Mouse (Mus musculus) midbrain, embryonic 15.5 days (tissue): ENCODE measurements around the gene Itpripl1. TPM values are rescaled to one million over a fixed set of nuclear protein-coding genes. Genes with fewer than 3 reads are reported as not detected.
"Not testable (repeated sequence)": the region's sequence is repeated elsewhere in the genome, so short reads cannot be mapped to it uniquely, and the experiment has no call there.

ENCODE experiments used
- ATAC-seq: fragments of 200-750 bp; cut with Nextera tagmentation; replicated peaks from 2 replicates; pipeline ENCODE4 v1.8.0; 2017; ENCODE audit warnings: moderate TSS enrichment
- H3K27ac ChIP-seq: fragments of 300-500 bp; sonication (generic); 2 replicates; pipeline ENCODE4 v1.5.1; 2015; ENCODE audit warnings: mild to moderate bottlenecking, inconsistent platforms
- H3K27me3 ChIP-seq: fragments of 300-500 bp; sonication (generic); replicated peaks from 2 replicates; pipeline ENCODE4 v1.6.1; 2015; ENCODE audit warnings: inconsistent platforms
- H3K36me3 ChIP-seq: fragments of 300-500 bp; sonication (generic); replicated peaks from 2 replicates; pipeline ENCODE4 v1.6.1; 2015; ENCODE audit warnings: inconsistent platforms
- H3K4me1 ChIP-seq: fragments of 300-500 bp; sonication (generic); 2 replicates; pipeline ENCODE4 v1.6.1; 2015; ENCODE audit warnings: inconsistent platforms
- H3K4me2 ChIP-seq: fragments of 300-500 bp; sonication (generic); 2 replicates; pipeline ENCODE4 v1.6.1; 2015; ENCODE audit warnings: inconsistent platforms, mild to moderate bottlenecking, moderate library complexity
- H3K4me3 ChIP-seq: fragments of 300-500 bp; sonication (generic); 2 replicates; pipeline ENCODE4 v1.5.1; 2015; ENCODE audit warnings: mild to moderate bottlenecking, inconsistent platforms
- H3K9ac ChIP-seq: fragments of 300-500 bp; sonication (generic); 2 replicates; pipeline ENCODE4 v1.6.1; 2015; ENCODE audit warnings: mild to moderate bottlenecking, inconsistent platforms
- H3K9me3 ChIP-seq: fragments of 300-500 bp; sonication (generic); 2 replicates; pipeline ENCODE4 v1.6.1; 2016; ENCODE audit warnings: inconsistent platforms
- WGBS: fragments of 180-500 bp; shearing (Covaris S2); methylation state at CpG from one replicate; pipeline ENCODE4 v1.1.7; 2015; ENCODE audit warnings: mixed read lengths; 5-methylcytosine and 5-hydroxymethylcytosine counted together
- polyA plus RNA-seq: library from polyadenylated mRNA; unstranded; fragments of >200 nt; fragmentation: Nextera tagmentation; extraction: Ambion mirVana; gene quantifications from 2 replicates; pipeline ENCODE4 v1.2.1, GENCODE M21; 2015

Itpripl1 gene
- polyA plus RNA-seq, 1 experiment from 2014 or later, result 7.7 TPM

- Histone ChIP-seq H3K9ac (no peak overlapping the region), H3K4me3 (no peak overlapping the region), H3K4me1 (peaks cover 19% of the 10 kb centered on the region), H3K9me3 (no peaks in the 10 kb centered on the region), H3K36me3 (no peaks in the 10 kb centered on the region), H3K4me2 (no peak overlapping the region), H3K27ac (no peak overlapping the region), H3K27me3 (no peaks in the 10 kb centered on the region)
- no peak for ATAC-seq
- WGBS, result 87% methylated on average over 10 of the region's 10 CpGs
Measured at GRCm38 (mm10) chr2:127137838-127138420, 5.3 kb downstream of the Itpripl1 start.

DNA sequence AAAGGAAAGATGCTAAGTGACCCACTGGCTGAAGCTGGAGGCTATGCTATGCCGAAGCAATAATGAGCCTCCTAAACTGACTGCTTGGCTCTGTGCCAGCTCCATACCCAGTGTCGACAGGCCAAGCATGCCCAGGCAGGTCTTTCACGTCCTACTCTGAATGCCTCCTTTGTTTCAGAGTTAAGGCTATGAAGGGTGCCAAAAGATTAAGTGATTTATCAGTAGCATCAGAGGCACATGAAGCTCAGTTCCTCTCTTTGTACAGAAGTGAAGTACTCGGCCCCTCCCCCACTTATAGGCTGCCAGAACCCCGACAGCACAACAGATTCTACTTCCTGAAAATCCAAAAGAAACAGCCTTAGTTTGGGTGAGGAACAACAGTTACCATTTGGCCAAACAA is 6.3 kb downstream of the Itpripl1 start:
- Histone ChIP-seq H3K9me3 (no peaks in the 10 kb centered on the region), H3K27me3 (no peaks in the 10 kb centered on the region), H3K4me3 (no peak overlapping the region), H3K4me1 (peaks cover 19% of the 10 kb centered on the region), H3K4me2 (no peak overlapping the region), H3K9ac (no peak overlapping the region), H3K36me3 (no peaks in the 10 kb centered on the region), H3K27ac (no peak overlapping the region)
- WGBS, result 10% methylated on average over 5 of the region's 5 CpGs
- no peak; the same call in 1 of the 2 replicates for ATAC-seq

- 50% methylated on average over 3 of the region's 3 CpGs for WGBS
- H3K4me3 ChIP-seq, result not testable (repeated sequence)
Measured at GRCm38 (mm10) chr2:127135255-127135654, 8.0 kb downstream of the Itpripl1 start.

GRCm38 (mm10) chr2:127133621-127134461 is 9.4 kb downstream of the Itpripl1 start, which contains the start of gene Ncaph:
Gene Ncaph (minus strand): TSS chr2:127133954.
- Histone ChIP-seq H3K27ac (peak within 1 kb of the TSS; percentile 79), H3K4me1 (peaks cover 19% of the 10 kb centered on the region), H3K4me2 (peak within 1 kb of the TSS; percentile 77), H3K27me3 (no peaks in the 10 kb centered on the region), H3K9ac (peak within 1 kb of the TSS; percentile 61), H3K4me3 (peak within 1 kb of the TSS; percentile 64), H3K36me3 (no peaks in the 10 kb centered on the region), H3K9me3 (no peaks in the 10 kb centered on the region)
- peak; percentile 94 for ATAC-seq
- 1% methylated on average over 57 of the region's 57 CpGs for WGBS

More at GRCm38 (mm10) chr2:127135255-127135654, 8.0 kb downstream of the Itpripl1 start:
- not testable (repeated sequence) for H3K4me2 ChIP-seq, ATAC-seq, H3K27ac ChIP-seq, H3K27me3 ChIP-seq, H3K9ac ChIP-seq, H3K9me3 ChIP-seq, H3K36me3 ChIP-seq
- peaks cover 19% of the 10 kb centered on the region for H3K4me1 ChIP-seq

DNA sequence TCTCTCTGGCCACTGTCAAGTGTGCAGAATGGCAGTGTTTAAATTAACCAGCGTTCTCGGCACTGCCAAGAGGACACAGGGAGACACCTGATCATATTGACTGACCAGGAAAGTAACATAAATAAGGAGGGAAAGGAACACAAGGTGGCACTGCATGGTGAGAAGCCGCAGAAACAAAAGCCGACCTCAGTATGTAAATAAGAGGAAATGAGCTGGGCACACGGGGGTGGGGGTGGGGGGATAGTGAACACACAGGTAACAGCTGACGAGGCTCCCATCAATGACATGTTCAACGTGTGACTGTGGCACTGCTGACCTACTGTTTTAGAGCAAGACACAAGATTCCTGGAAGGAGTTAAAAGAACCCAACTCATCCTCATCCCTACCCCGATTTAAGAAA is 11.9 kb downstream of the Itpripl1 start:
- WGBS, result 76% methylated on average over 8 of the region's 8 CpGs
- no peak for ATAC-seq

DNA sequence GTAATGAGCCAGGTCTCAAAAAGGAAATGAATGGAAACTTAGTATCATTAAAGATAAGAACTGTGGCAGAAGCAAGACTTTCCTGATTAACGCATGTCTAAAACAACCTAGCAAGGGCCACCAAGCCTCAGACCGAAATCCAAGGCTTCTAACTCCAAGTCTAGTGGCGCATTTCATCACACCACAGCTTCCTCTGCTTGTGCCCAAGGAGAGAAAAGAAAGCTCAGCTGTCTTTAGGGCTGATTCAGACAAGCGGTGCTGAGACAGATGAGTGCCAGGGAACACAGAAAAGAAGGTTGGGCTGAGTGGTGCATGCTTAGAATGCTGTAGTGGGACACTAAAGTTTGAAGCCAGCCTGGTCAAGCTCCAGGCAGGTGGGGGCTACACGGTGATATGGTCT is 14.3 kb downstream of the Itpripl1 start:
- Histone ChIP-seq H3K4me1 (peaks cover 11% of the 10 kb centered on the region), H3K9me3 (no peaks in the 10 kb centered on the region), H3K4me3 (no peak overlapping the region), H3K4me2 (no peak overlapping the region), H3K27me3 (no peaks in the 10 kb centered on the region), H3K27ac (no peak overlapping the region), H3K9ac (no peak overlapping the region), H3K36me3 (no peaks in the 10 kb centered on the region)
- 92% methylated on average over 5 of the region's 5 CpGs for WGBS
- ATAC-seq, result no peak

More for the DNA sequence above, 11.9 kb downstream of the Itpripl1 start:
- no peaks in the 10 kb centered on the region for H3K27me3 ChIP-seq
- no peaks in the 10 kb centered on the region for H3K9me3 ChIP-seq
- H3K36me3 ChIP-seq, result no peaks in the 10 kb centered on the region
- H3K27ac ChIP-seq, result no peak overlapping the region
- no peak overlapping the region for H3K4me3 ChIP-seq
- no peak overlapping the region for H3K9ac ChIP-seq
- H3K4me1 ChIP-seq, result peaks cover 19% of the 10 kb centered on the region
- H3K4me2 ChIP-seq, result no peak overlapping the region

GRCm38 (mm10) chr2:127121591-127122235 is 21.5 kb downstream of the Itpripl1 start:
- H3K27ac ChIP-seq, result no peak overlapping the region
- whole genome bisulfite sequencing, result 92% methylated on average over 8 of the region's 8 CpGs
- H3K9me3 ChIP-seq, result no peaks in the 10 kb centered on the region
- H3K4me3 ChIP-seq, result no peak overlapping the region
- ATAC-seq, result no peak
- H3K4me1 ChIP-seq, result no peaks in the 10 kb centered on the region
- H3K9ac ChIP-seq, result no peak overlapping the region
- no peaks in the 10 kb centered on the region for H3K36me3 ChIP-seq
- H3K4me2 ChIP-seq, result no peak overlapping the region
- no peaks in the 10 kb centered on the region for H3K27me3 ChIP-seq

DNA sequence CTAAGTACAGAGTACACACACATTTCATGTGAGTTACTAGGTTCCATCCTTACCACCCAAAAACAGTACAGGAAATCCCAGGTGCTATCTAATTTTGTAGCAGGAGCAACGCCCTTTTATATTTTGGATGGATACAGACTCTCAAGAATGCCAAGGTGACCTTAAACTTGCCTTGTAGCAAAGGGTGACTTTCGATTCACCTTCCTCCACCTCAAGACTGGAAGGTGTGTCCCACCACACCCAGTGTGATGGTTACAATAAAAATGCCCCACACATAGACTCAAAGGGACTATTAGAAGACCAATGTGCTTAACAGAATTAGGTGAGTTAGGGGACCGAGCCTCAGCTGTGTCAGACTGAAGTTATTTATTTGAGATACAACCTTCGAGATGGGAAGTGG is 34.3 kb downstream of the Itpripl1 start:
- Histone ChIP-seq H3K9ac (no peak overlapping the region), H3K9me3 (no peaks in the 10 kb centered on the region), H3K4me2 (no peak overlapping the region), H3K4me1 (no peaks in the 10 kb centered on the region), H3K36me3 (no peaks in the 10 kb centered on the region), H3K27me3 (no peaks in the 10 kb centered on the region), H3K4me3 (no peak overlapping the region), H3K27ac (no peak overlapping the region)
- WGBS, result 91% methylated on average over 4 of the region's 4 CpGs
- no peak for ATAC-seq

DNA sequence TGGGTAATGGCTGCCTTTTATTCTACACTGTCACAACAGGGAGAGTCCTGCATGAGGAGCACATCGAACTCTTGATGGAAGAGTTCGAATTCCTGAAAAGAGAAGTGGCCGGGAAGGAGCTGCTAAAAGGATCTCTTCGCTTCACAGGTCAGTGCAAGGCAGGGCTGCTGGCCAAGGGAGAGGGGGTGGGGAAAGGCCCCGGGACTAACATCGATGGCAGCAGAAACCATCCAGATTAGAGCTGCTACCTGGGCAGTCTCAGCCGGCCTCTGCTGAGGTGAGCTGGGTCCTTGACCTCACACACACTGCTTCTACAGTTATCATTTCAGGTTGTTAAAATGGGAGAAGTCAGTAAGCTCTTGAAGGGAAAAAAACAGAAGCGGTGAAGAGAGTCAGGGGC is 51.2 kb downstream of the Itpripl1 start:
- 0 out of 2 replicates have a peak, but pooled peaks cover 4% of the 10 kb centered on the region for H3K36me3 ChIP-seq
- no peaks in the 10 kb centered on the region for H3K27me3 ChIP-seq
- WGBS, result 81% methylated on average over 8 of the region's 8 CpGs
- no peak overlapping the region for H3K9ac ChIP-seq
- H3K9me3 ChIP-seq, result no peaks in the 10 kb centered on the region
- H3K4me3 ChIP-seq, result no peak overlapping the region
- no peak overlapping the region for H3K4me2 ChIP-seq
- no peak for ATAC-seq
- H3K27ac ChIP-seq, result no peak overlapping the region
- H3K4me1 ChIP-seq, result no peaks in the 10 kb centered on the region

GRCm38 (mm10) chr2:127090151-127090550 is 53.1 kb downstream of the Itpripl1 start:
- not testable (repeated sequence) for H3K27me3 ChIP-seq, H3K4me1 ChIP-seq, H3K9me3 ChIP-seq, H3K4me3 ChIP-seq, H3K36me3 ChIP-seq, ATAC-seq, H3K9ac ChIP-seq, H3K4me2 ChIP-seq, H3K27ac ChIP-seq
